Mouse (Mus musculus): Measurements from ENCODE around the gene Egfem1.

DNA sequence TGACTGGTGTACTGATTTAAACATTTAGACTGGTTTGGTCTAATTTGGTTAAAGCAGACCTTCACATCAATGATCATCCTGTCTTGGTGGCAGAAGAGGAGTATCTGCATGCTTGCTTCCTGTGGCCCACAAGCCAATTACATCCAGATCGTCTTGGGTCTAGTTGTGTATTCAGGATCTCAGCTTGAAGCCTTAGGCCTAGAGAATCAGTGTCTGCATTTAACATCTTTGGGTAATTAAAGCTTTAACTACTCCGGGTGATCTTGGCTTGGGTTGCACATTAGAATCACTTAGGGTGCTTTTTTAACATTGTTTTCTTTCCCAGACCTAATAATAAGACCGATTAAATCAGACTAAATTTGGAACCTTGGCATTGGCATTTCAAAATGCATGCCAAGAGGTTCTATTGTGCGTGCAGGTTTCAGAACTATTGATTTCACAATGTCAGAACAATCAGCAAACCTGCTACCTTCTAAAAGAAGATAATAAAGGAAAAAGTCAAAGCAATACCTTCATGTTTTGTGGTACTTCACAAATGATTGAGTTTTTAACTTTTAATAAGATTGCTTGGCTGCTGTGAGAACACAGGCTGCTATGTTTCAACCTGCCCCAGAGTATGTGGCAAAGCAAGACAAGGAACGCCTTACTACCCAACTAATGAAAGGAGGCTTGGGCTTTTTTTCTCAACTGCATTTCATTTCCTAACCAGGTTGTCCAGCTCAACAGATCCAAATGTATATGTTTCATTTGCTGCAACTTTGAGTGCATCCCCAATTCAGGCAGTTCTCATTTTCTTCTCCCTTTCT lies 496.4 kb downstream of the Egfem1 start:
- TF ChIP-seq CTCF (conservative IDR thresholded peaks at IDR 0.05 in 1 of 2, IDR thresholded peaks at IDR 0.05 in 1 of 2; ENCODE audit: low read depth in 2 of 2, low read length in 2 of 2) (no peak), IRF4 (IDR thresholded peaks at IDR 0.05; ENCODE audit: low read depth, low read length) (no peak), UBTF (IDR thresholded peaks at IDR 0.05; ENCODE audit: low read depth, low read length) (no peak), TCF12 (IDR thresholded peaks at IDR 0.05; ENCODE audit: low read depth, low read length) (no peak), ZNF384 (IDR thresholded peaks at IDR 0.05; ENCODE audit: low read depth, low read length) (no peak), NRF1 (IDR thresholded peaks at IDR 0.05; ENCODE audit: low read depth, low read length) (no peak), HCFC1 (IDR thresholded peaks at IDR 0.05; ENCODE audit: low read depth, low read length) (no peak), MEF2A (IDR thresholded peaks at IDR 0.05; ENCODE audit: borderline replicate concordance, low read depth, low read length) (no peak), ELF1 (IDR thresholded peaks at IDR 0.05; ENCODE audit: low read depth, low read length) (no peak)
